Mouse (Mus musculus): ENCODE results near the gene Sycp1. TPM values are rescaled to one million over a fixed set of nuclear protein-coding genes. Genes with fewer than 3 reads are reported as not detected.

Sycp1 gene
- polyA plus RNA-seq, 1 experiment from 2014 or later: not detected

- Histone ChIP-seq H3K27me3 (ENCODE audit: control insufficient read depth, insufficient read depth, low read length) (no peaks in the 10 kb centered on the region), H3K4me3 (ENCODE audit: low read depth, low read length) (no peak overlapping the region), H3K27ac (replicated peaks) (no peak overlapping the region), H3K9me3 (ENCODE audit: control insufficient read depth, low read length) (no peaks in the 10 kb centered on the region), H3K36me3 (ENCODE audit: control insufficient read depth, insufficient read depth, low read length) (no peaks in the 10 kb centered on the region), H3K4me1 (replicated peaks; ENCODE audit: control insufficient read depth, insufficient read depth) (no peaks in the 10 kb centered on the region), H3K4me2 (replicated peaks; ENCODE audit: low read depth) (no peak overlapping the region), H3K9ac (ENCODE audit: low read length) (no peak overlapping the region)
- no peak for DNase-seq (ENCODE audit: low spot score)
- TF ChIP-seq CTCF (IDR thresholded peaks at IDR 0.05; ENCODE audit: low read depth) (no peak), EP300 (optimal IDR thresholded peaks at IDR 0.05) (no peak)
- WGBS: 60% methylated on average over 3 of the region's 3 CpGs
- no peak for ATAC-seq (ENCODE audit: low FRiP score, low TSS enrichment)
Measured at GRCm38 (mm10) chr3:102946312-102946711, 10.4 kb upstream of the Sycp1 start.

- Histone ChIP-seq H3K9ac (ENCODE audit: low read length) (no peak overlapping the region), H3K27me3 (ENCODE audit: control insufficient read depth, insufficient read depth, low read length) (no peaks in the 10 kb centered on the region), H3K27ac (replicated peaks) (no peak overlapping the region), H3K4me1 (replicated peaks; ENCODE audit: control insufficient read depth, insufficient read depth) (no peaks in the 10 kb centered on the region), H3K4me3 (ENCODE audit: low read depth, low read length) (no peak overlapping the region), H3K36me3 (ENCODE audit: control insufficient read depth, insufficient read depth, low read length) (no peaks in the 10 kb centered on the region), H3K9me3 (ENCODE audit: control insufficient read depth, low read length) (no peaks in the 10 kb centered on the region), H3K4me2 (replicated peaks; ENCODE audit: low read depth) (no peak overlapping the region)
- 91% methylated on average over 1 of the region's 1 CpGs for WGBS
- TF ChIP-seq CTCF (IDR thresholded peaks at IDR 0.05; ENCODE audit: low read depth): no peak
- TF ChIP-seq EP300 (optimal IDR thresholded peaks at IDR 0.05): no peak
- ATAC-seq (ENCODE audit: low FRiP score, low TSS enrichment): no peak
- no peak for DNase-seq (ENCODE audit: low spot score)
Measured at GRCm38 (mm10) chr3:102938100-102938499, 2.2 kb upstream of the Sycp1 start.

- Histone ChIP-seq H3K36me3 (ENCODE audit: control insufficient read depth, insufficient read depth, low read length) (no peaks in the 10 kb centered on the region), H3K9me3 (ENCODE audit: control insufficient read depth, low read length) (no peaks in the 10 kb centered on the region)
- WGBS: 93% methylated on average over 1 of the region's 1 CpGs
Measured at GRCm38 (mm10) chr3:102899136-102899535, 36.8 kb downstream of the Sycp1 start.

GRCm38 (mm10) chr3:102880529-102880928, 55.4 kb downstream of the Sycp1 start:
- no peak overlapping the region for H3K9ac ChIP-seq (ENCODE audit: low read length)
- DNase-seq (ENCODE audit: low spot score): no peak
- H3K4me2 ChIP-seq (replicated peaks; ENCODE audit: low read depth): no peak overlapping the region
- no peak overlapping the region for H3K27ac ChIP-seq (replicated peaks)
- H3K4me3 ChIP-seq (ENCODE audit: low read depth, low read length): no peak overlapping the region
- no peaks in the 10 kb centered on the region for H3K36me3 ChIP-seq (ENCODE audit: control insufficient read depth, insufficient read depth, low read length)
- 76% methylated on average over 4 of the region's 4 CpGs for WGBS
- ATAC-seq (ENCODE audit: low FRiP score, low TSS enrichment): no peak
- no peaks in the 10 kb centered on the region for H3K9me3 ChIP-seq (ENCODE audit: control insufficient read depth, low read length)
- no peaks in the 10 kb centered on the region for H3K4me1 ChIP-seq (replicated peaks; ENCODE audit: control insufficient read depth, insufficient read depth)
- H3K27me3 ChIP-seq (ENCODE audit: control insufficient read depth, insufficient read depth, low read length): no peaks in the 10 kb centered on the region
- TF ChIP-seq CTCF (IDR thresholded peaks at IDR 0.05; ENCODE audit: low read depth): no peak
- TF ChIP-seq EP300 (optimal IDR thresholded peaks at IDR 0.05): no peak

More at GRCm38 (mm10) chr3:102899136-102899535, 36.8 kb downstream of the Sycp1 start:
- Histone ChIP-seq H3K4me2 (replicated peaks; ENCODE audit: low read depth) (no peak overlapping the region), H3K9ac (ENCODE audit: low read length) (no peak overlapping the region), H3K4me1 (replicated peaks; ENCODE audit: control insufficient read depth, insufficient read depth) (no peaks in the 10 kb centered on the region), H3K27ac (replicated peaks) (no peak overlapping the region), H3K27me3 (ENCODE audit: control insufficient read depth, insufficient read depth, low read length) (no peaks in the 10 kb centered on the region), H3K4me3 (ENCODE audit: low read depth, low read length) (no peak overlapping the region)
- ATAC-seq (ENCODE audit: low FRiP score, low TSS enrichment): no peak
- no peak for DNase-seq (ENCODE audit: low spot score)
- TF ChIP-seq EP300 (optimal IDR thresholded peaks at IDR 0.05): no peak
- TF ChIP-seq CTCF (IDR thresholded peaks at IDR 0.05; ENCODE audit: low read depth): no peak

GRCm38 (mm10) chr3:102848661-102849060, 87.2 kb downstream of the Sycp1 start:
- Histone ChIP-seq H3K27ac (replicated peaks) (no peak overlapping the region), H3K27me3 (ENCODE audit: control insufficient read depth, insufficient read depth, low read length) (no peaks in the 10 kb centered on the region), H3K4me1 (replicated peaks; ENCODE audit: control insufficient read depth, insufficient read depth) (no peaks in the 10 kb centered on the region), H3K4me2 (replicated peaks; ENCODE audit: low read depth) (no peak overlapping the region), H3K4me3 (ENCODE audit: low read depth, low read length) (no peak overlapping the region), H3K9me3 (ENCODE audit: control insufficient read depth, low read length) (no peaks in the 10 kb centered on the region), H3K9ac (ENCODE audit: low read length) (no peak overlapping the region), H3K36me3 (ENCODE audit: control insufficient read depth, insufficient read depth, low read length) (no peaks in the 10 kb centered on the region)
- ATAC-seq (ENCODE audit: low FRiP score, low TSS enrichment) (no peak), DNase-seq (ENCODE audit: low spot score) (no peak)
- TF ChIP-seq EP300 (optimal IDR thresholded peaks at IDR 0.05) (no peak), CTCF (IDR thresholded peaks at IDR 0.05; ENCODE audit: low read depth) (no peak)

GRCm38 (mm10) chr3:102842386-102842785, 93.5 kb downstream of the Sycp1 start:
- no peaks in the 10 kb centered on the region for H3K36me3 ChIP-seq (ENCODE audit: control insufficient read depth, insufficient read depth, low read length)
- no peak for DNase-seq (ENCODE audit: low spot score)

More at GRCm38 (mm10) chr3:102842386-102842785, 93.5 kb downstream of the Sycp1 start:
- 37% methylated on average over 1 of the region's 1 CpGs for WGBS
- no peaks in the 10 kb centered on the region for H3K9me3 ChIP-seq (ENCODE audit: control insufficient read depth, low read length)
- H3K9ac ChIP-seq (ENCODE audit: low read length): no peak overlapping the region
- no peaks in the 10 kb centered on the region for H3K4me1 ChIP-seq (replicated peaks; ENCODE audit: control insufficient read depth, insufficient read depth)
- TF ChIP-seq EP300 (optimal IDR thresholded peaks at IDR 0.05): no peak
- TF ChIP-seq CTCF (IDR thresholded peaks at IDR 0.05; ENCODE audit: low read depth): peak; percentile 48
- no peaks in the 10 kb centered on the region for H3K27me3 ChIP-seq (ENCODE audit: control insufficient read depth, insufficient read depth, low read length)
- no peak overlapping the region for H3K4me3 ChIP-seq (ENCODE audit: low read depth, low read length)
- H3K4me2 ChIP-seq (replicated peaks; ENCODE audit: low read depth): no peak overlapping the region
- ATAC-seq (ENCODE audit: low FRiP score, low TSS enrichment): no peak
- H3K27ac ChIP-seq (replicated peaks): no peak overlapping the region

All from stomach, postnatal 0 days (tissue).